Mouse (Mus musculus): ENCODE measurements around the gene Nup188.

DNA sequence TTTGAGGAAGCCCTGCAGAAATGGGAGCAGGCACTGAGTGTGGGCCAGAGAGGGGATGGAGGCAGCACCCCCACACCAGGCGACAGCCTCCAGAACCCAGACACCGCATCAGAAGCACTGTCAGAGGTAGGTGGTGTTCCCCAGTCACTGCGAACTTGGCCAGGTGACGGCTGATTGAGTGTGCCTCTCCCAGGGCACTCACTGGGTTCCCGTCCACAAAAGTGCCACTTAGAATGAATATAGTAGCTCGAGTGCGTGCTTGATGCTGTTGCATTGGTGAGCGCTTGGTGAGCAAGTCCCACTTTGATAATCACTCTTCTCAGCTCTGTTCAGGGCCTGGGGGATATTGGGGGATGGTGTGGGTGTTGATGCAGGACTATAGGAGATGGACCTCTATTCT, 85.3 kb downstream of the Nup188 start:
- TF ChIP-seq TAL1 (conservative IDR thresholded peaks at IDR 0.05; ENCODE audit: low read depth, low read length) (no peak), CTCF (IDR thresholded peaks at IDR 0.05; ENCODE audit: low read depth, low read length) (no peak)

All from G1E (cell line).